Mouse (Mus musculus) kidney, embryonic 14.5 days (tissue): ENCODE measurements around the gene Tmem234. TPM values are rescaled to one million over a fixed set of nuclear protein-coding genes. Genes with fewer than 3 reads are reported as not detected.

Experiments
- ATAC-seq: fragments of 200-750 bp; cut with Nextera tagmentation; 2 replicates; pipeline ENCODE4 v1.8.0; 2017; ENCODE audit warnings: moderate number of reproducible peaks, mild to moderate bottlenecking, moderate TSS enrichment, moderate library complexity; ENCODE audit not compliant: low FRiP score, low TSS enrichment
- H3K27ac ChIP-seq: fragments of 300-500 bp; sonication (generic); 2 replicates; pipeline ENCODE4 v1.5.1; 2014; ENCODE audit warnings: low read depth, mild to moderate bottlenecking, low read length, moderate library complexity, mixed read lengths
- H3K27me3 ChIP-seq: fragments of 300-500 bp; sonication (generic); 2 replicates; pipeline ENCODE4 v1.6.1; 2014; ENCODE audit warnings: mild to moderate bottlenecking, low read length; ENCODE audit not compliant: control insufficient read depth, insufficient read depth
- H3K36me3 ChIP-seq: fragments of 300-500 bp; sonication (generic); 2 replicates; pipeline ENCODE4 v1.6.1; 2014; ENCODE audit warnings: low read length, mixed read lengths; ENCODE audit not compliant: control insufficient read depth, insufficient read depth
- H3K4me1 ChIP-seq: fragments of 300-500 bp; sonication (generic); 2 replicates; pipeline ENCODE4 v1.6.1; 2014; ENCODE audit warnings: low read length, mixed read lengths; ENCODE audit not compliant: control insufficient read depth, insufficient read depth
- H3K4me2 ChIP-seq: fragments of 300-500 bp; sonication (generic); replicated peaks from 2 replicates; pipeline ENCODE4 v1.6.1; 2014; ENCODE audit warnings: low read depth, mild to moderate bottlenecking, low read length
- H3K4me3 ChIP-seq: fragments of 300-500 bp; sonication (generic); 2 replicates; pipeline ENCODE4 v1.5.1; 2014; ENCODE audit warnings: mild to moderate bottlenecking, low read length
- H3K9ac ChIP-seq: fragments of 300-500 bp; sonication (generic); 2 replicates; pipeline ENCODE4 v1.6.1; 2014; ENCODE audit warnings: low read depth, mild to moderate bottlenecking, low read length, moderate library complexity
- H3K9me3 ChIP-seq: fragments of 300-500 bp; sonication (generic); 2 replicates; pipeline ENCODE4 v1.6.1; 2016; ENCODE audit warnings: low read length; ENCODE audit not compliant: control insufficient read depth
- WGBS: fragments of 180-500 bp; shearing (Covaris S2); extraction: QIAGEN DNeasy Blood & Tissue Kit; methylation state at CpG from one replicate; pipeline ENCODE4 v1.1.7; 2014; 5-methylcytosine and 5-hydroxymethylcytosine counted together
- polyA plus RNA-seq: library from polyadenylated mRNA; unstranded; fragments of >200 nt; fragmentation: Nextera tagmentation; extraction: Ambion mirVana; gene quantifications from 2 replicates; pipeline ENCODE4 v1.2.1, GENCODE M21; 2014

The Tmem234 gene
- polyA plus RNA-seq, 1 experiment from 2014 or later, result 213 TPM

GRCm38 (mm10) chr4:129624281-129625028, 24.0 kb downstream of the Tmem234 start:
- peak; percentile 92 for ATAC-seq
- peak overlapping the region; percentile 48 for H3K4me3 ChIP-seq
- 1% methylated on average over 18 of the region's 18 CpGs for WGBS
- H3K27ac ChIP-seq, result peak overlapping the region; percentile 89
- peak overlapping the region; percentile 64 for H3K9ac ChIP-seq
- no peaks in the 10 kb centered on the region for H3K9me3 ChIP-seq
- H3K4me2 ChIP-seq, result peak overlapping the region; percentile 65
- peaks cover 34% of the 10 kb centered on the region for H3K36me3 ChIP-seq
- H3K27me3 ChIP-seq, result no peaks in the 10 kb centered on the region
- peaks cover 20% of the 10 kb centered on the region for H3K4me1 ChIP-seq

DNA sequence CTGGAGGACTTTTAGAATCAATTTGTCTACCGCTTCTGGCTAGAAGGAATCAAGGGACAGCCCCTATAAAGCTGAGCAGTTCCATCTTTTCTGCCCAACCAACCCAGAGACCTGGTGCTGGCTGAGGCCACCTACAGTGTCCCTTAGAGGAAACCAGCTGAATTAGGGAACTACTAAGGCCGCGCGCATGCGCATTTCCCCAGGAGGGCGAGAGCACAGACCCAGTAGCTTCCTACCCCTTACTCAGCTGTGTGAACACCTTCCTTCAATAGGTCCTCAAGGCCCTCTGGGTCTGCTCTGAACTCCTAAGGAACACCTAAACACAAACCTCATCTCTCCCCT, 24.5 kb downstream of the Tmem234 start:
- 0% methylated on average over 6 of the region's 6 CpGs for WGBS
- H3K27ac ChIP-seq, result peak overlapping the region; percentile 89
- H3K36me3 ChIP-seq, result peaks cover 40% of the 10 kb centered on the region
- peak overlapping the region; percentile 65 for H3K4me2 ChIP-seq
- peaks cover 20% of the 10 kb centered on the region for H3K4me1 ChIP-seq
- H3K9me3 ChIP-seq, result no peaks in the 10 kb centered on the region
- peak; percentile 41 for ATAC-seq
- H3K27me3 ChIP-seq, result no peaks in the 10 kb centered on the region
- H3K9ac ChIP-seq, result peak overlapping the region; percentile 40
- peak overlapping the region; percentile 48 for H3K4me3 ChIP-seq

GRCm38 (mm10) chr4:129625496-129625895, 25.0 kb downstream of the Tmem234 start:
- Histone ChIP-seq H3K36me3 (peaks cover 45% of the 10 kb centered on the region), H3K4me2 (peak overlapping the region; percentile 65), H3K4me1 (peaks cover 20% of the 10 kb centered on the region), H3K27me3 (no peaks in the 10 kb centered on the region), H3K27ac (no peak overlapping the region), H3K4me3 (no peak overlapping the region), H3K9me3 (no peaks in the 10 kb centered on the region), H3K9ac (no peak overlapping the region)
- no peak for ATAC-seq
- WGBS, result 50% methylated on average over 4 of the region's 4 CpGs

DNA sequence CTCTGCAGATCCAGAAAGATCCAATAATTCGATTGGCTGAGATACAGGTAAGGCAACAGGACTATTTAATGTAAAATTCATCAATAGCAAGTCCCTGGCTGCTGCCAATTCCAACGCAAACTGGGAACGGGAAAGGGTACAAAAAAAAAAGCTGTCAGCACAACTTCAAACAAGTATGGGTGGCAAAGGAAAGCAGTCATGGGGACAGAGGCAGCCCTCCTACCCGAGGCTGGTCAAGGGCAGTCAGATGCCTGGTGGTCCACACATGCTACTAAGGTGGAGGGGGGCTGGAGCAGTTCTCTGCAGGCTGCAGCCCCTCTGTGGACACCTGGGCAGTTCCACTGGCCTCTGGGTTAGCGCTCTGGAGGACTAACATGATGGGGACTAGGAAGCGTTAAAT, 25.6 kb downstream of the Tmem234 start:
- H3K4me2 ChIP-seq, result no peak overlapping the region
- H3K27ac ChIP-seq, result no peak overlapping the region
- H3K4me3 ChIP-seq, result no peak overlapping the region
- no peaks in the 10 kb centered on the region for H3K9me3 ChIP-seq
- 73% methylated on average over 6 of the region's 6 CpGs for WGBS
- H3K4me1 ChIP-seq, result peaks cover 20% of the 10 kb centered on the region
- no peak overlapping the region for H3K9ac ChIP-seq
- no peak for ATAC-seq
- H3K36me3 ChIP-seq, result peaks cover 50% of the 10 kb centered on the region
- no peaks in the 10 kb centered on the region for H3K27me3 ChIP-seq

DNA sequence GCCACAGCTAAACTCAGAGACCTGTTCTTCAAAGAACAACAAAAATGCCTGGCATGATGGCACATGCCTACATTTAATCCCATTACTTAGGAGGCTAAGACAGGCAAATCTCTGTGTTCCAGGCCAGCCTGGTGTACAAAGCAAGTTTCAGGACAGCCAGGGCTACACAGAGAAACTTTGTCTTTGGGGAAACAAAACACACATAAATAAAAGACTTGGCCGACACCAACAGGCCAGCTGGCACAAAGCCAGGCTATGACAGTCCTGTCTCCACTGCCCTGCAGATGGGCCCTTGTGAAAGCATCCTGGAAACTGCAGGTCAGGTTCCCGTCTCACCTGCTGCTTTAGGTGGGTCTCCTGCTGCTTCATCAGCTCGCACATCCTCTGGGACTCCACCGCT, 30.5 kb downstream of the Tmem234 start:
- ATAC-seq, result no peak

GRCm38 (mm10) chr4:129631867-129632266, 31.4 kb downstream of the Tmem234 start:
- Histone ChIP-seq H3K36me3 (peaks cover 99% of the 10 kb centered on the region), H3K9ac (no peak overlapping the region), H3K4me3 (no peak overlapping the region), H3K4me1 (no peaks in the 10 kb centered on the region), H3K27me3 (no peaks in the 10 kb centered on the region), H3K27ac (no peak overlapping the region), H3K4me2 (no peak overlapping the region), H3K9me3 (no peaks in the 10 kb centered on the region)
- WGBS, result 91% methylated on average over 12 of the region's 12 CpGs
- no peak for ATAC-seq

More for the DNA sequence above, 30.5 kb downstream of the Tmem234 start:
- Histone ChIP-seq H3K27ac (no peak overlapping the region), H3K27me3 (no peaks in the 10 kb centered on the region), H3K4me2 (no peak overlapping the region), H3K4me1 (no peaks in the 10 kb centered on the region), H3K4me3 (no peak overlapping the region), H3K9me3 (no peaks in the 10 kb centered on the region), H3K36me3 (peaks cover 99% of the 10 kb centered on the region), H3K9ac (no peak overlapping the region)
- WGBS, result 86% methylated on average over 4 of the region's 4 CpGs

GRCm38 (mm10) chr4:129633852-129634251, 33.4 kb downstream of the Tmem234 start:
- Histone ChIP-seq H3K9ac (no peak overlapping the region), H3K4me1 (peaks cover 2% of the 10 kb centered on the region; the same call in 1 of the 2 replicates), H3K4me3 (no peak overlapping the region), H3K27ac (no peak overlapping the region), H3K9me3 (no peaks in the 10 kb centered on the region), H3K4me2 (no peak overlapping the region), H3K36me3 (peaks cover 95% of the 10 kb centered on the region), H3K27me3 (no peaks in the 10 kb centered on the region)
- ATAC-seq, result no peak
- 98% methylated on average over 6 of the region's 6 CpGs for WGBS

DNA sequence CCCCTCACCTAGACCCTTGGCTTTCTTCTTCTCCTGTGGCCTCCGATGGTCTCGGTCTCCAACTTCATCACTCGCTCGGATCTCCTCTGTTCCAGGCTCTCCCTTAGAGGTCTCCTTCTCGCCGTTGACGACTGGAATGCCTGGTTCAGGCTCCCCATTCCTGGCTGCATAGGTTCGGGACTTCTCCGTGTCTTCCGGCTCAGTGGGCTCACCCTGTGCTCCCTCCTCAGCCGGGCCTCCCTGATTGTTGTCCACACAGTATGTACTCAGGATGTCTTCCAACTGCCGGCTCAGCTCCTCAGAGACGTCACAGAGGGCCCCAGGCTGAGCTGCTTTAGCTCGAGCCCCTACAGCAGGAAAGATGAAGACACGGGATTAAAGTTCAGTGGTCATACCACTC, 38.8 kb downstream of the Tmem234 start:
- peaks cover 17% of the 10 kb centered on the region; the same call in 1 of the 2 replicates for H3K4me1 ChIP-seq
- peak overlapping the region; percentile 71; the same call in 1 of the 2 replicates for H3K4me3 ChIP-seq
- H3K9me3 ChIP-seq, result no peaks in the 10 kb centered on the region
- peak overlapping the region; percentile 87; the same call in 1 of the 2 replicates for H3K9ac ChIP-seq
- H3K27me3 ChIP-seq, result no peaks in the 10 kb centered on the region
- peak overlapping the region; percentile 90 for H3K4me2 ChIP-seq
- 89% methylated on average over 15 of the region's 15 CpGs for WGBS
- H3K27ac ChIP-seq, result no peak overlapping the region
- peaks cover 48% of the 10 kb centered on the region for H3K36me3 ChIP-seq
- ATAC-seq, result no peak

GRCm38 (mm10) chr4:129640101-129640637, 39.7 kb downstream of the Tmem234 start:
- 5% methylated on average over 17 of the region's 17 CpGs for WGBS
- Histone ChIP-seq H3K4me1 (peaks cover 17% of the 10 kb centered on the region; the same call in 1 of the 2 replicates), H3K36me3 (peaks cover 42% of the 10 kb centered on the region)

More at GRCm38 (mm10) chr4:129640101-129640637, 39.7 kb downstream of the Tmem234 start:
- peak overlapping the region; percentile 90 for H3K4me2 ChIP-seq
- H3K27me3 ChIP-seq, result no peaks in the 10 kb centered on the region
- H3K27ac ChIP-seq, result peak overlapping the region; percentile 86
- no peaks in the 10 kb centered on the region for H3K9me3 ChIP-seq
- H3K4me3 ChIP-seq, result peak overlapping the region; percentile 71
- ATAC-seq, result no peak
- H3K9ac ChIP-seq, result peak overlapping the region; percentile 87
